Mouse (Mus musculus): ENCODE results near the gene Sik3. TPM values are rescaled to one million over a fixed set of nuclear protein-coding genes. Genes with fewer than 3 reads are reported as not detected.

The Sik3 gene
- polyA plus RNA-seq, 1 experiment: 22.2 TPM

DNA sequence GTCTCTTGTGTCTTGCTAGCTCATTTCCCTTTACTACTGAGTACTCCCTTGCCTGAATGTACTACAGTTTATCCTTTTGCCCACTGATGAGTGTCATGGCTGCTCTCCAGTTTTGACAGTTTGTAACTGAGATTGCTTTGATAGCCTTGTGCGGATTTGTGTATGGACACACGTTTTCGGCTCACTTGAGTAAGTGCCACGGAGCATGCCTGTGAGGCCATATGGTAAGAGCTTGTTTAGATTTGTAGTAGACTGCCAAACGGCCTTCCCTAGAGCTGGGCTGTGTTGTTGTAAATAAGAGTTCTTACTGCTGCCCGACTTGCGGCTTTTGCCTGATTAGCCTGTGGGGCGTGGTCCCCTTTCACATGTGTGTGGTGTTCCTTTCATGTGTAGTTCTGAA, 168.7 kb downstream of the Sik3 start:
- DNase-seq: no peak
- WGBS: 55% methylated on average over 8 of the region's 8 CpGs
- H3K4me3 ChIP-seq (replicated peaks; ENCODE audit: extremely low read depth, low read depth, low read length): no peak overlapping the region

DNA sequence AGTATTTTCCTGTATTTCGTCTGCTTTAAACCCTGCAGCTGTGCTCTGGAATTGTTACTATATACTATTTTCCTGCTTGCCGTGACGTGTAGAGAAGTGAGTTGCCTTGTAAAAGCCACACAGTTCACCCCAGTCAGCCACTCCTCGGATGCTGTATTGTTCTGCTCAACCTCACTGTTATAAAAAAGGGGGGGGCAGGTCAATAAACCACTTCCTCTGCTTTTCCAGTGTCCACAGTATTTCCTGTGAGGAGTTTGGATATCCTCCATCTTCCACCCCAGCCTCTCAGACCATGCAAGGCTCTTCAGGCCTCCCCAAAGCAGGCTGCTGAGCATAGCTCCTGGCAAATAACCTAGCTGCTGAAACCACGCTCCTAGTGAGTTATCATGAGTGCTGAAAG, 171.9 kb downstream of the Sik3 start:
- no peak for DNase-seq
- H3K4me1 ChIP-seq (ENCODE audit: control insufficient read depth, insufficient read depth, low read length): peaks cover 5% of the 10 kb centered on the region
- H3K4me3 ChIP-seq (replicated peaks; ENCODE audit: extremely low read depth, low read depth, low read length): no peak overlapping the region
- WGBS: 54% methylated on average over 5 of the region's 5 CpGs
- no peak for TF ChIP-seq POLR2A (IDR thresholded peaks at IDR 0.05; ENCODE audit: borderline replicate concordance, extremely low read depth, low read depth, low read length)
- TF ChIP-seq CTCF (IDR thresholded peaks at IDR 0.05; ENCODE audit: insufficient read depth, low read length): no peak

More for the DNA sequence above, 168.7 kb downstream of the Sik3 start:
- TF ChIP-seq CTCF (IDR thresholded peaks at IDR 0.05; ENCODE audit: insufficient read depth, low read length) (no peak), POLR2A (IDR thresholded peaks at IDR 0.05; ENCODE audit: borderline replicate concordance, extremely low read depth, low read depth, low read length) (no peak)
- peaks cover 9% of the 10 kb centered on the region for H3K4me1 ChIP-seq (ENCODE audit: control insufficient read depth, insufficient read depth, low read length)

DNA sequence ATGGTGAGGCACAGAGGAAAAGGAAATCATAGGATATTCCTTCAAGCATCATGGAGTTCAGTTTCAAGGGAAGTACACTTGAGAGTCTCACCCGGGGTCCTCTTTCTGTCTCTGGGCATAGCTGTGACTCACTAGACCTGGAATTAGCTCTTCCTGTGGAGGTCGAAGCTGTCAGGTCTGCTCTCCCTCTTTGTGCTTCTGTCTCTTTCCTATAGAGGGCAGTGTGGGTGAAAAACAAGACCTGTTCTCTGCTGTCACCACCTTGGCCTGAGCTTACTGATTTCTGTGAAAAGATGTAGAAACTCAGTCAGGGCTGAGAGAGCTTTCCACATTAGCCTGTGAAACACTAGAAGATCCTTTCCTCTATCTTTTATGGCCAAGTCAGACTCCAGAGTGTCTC, 172.6 kb downstream of the Sik3 start:
- Histone ChIP-seq H3K4me1 (ENCODE audit: control insufficient read depth, insufficient read depth, low read length) (peaks cover 5% of the 10 kb centered on the region), H3K4me3 (replicated peaks; ENCODE audit: extremely low read depth, low read depth, low read length) (no peak overlapping the region)
- TF ChIP-seq CTCF (IDR thresholded peaks at IDR 0.05; ENCODE audit: insufficient read depth, low read length) (peak; percentile 23; the same call in 1 of the 2 replicates), POLR2A (IDR thresholded peaks at IDR 0.05; ENCODE audit: borderline replicate concordance, extremely low read depth, low read depth, low read length) (no peak)
- 15% methylated on average over 2 of the region's 2 CpGs for WGBS
- peak; percentile 24 for DNase-seq

DNA sequence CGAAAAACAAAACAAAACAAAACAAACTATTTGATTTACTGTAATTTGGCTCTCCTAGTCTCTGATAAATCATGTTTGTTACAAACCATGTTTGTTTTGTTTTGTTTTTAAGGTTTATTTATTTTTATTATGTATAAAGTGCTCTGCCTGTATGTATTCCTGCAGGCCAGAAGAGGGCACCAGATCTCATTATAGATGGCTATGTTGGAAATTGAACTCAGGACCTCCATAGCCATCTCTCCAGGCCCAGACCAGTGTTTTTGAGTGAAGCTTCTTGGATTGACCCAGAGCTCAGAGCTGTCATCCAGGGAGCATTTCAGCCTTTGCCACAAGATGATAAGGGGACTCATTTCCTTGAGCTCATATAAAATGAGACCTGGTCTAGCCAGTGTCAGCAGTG, 173.8 kb downstream of the Sik3 start:
- no peak for DNase-seq
- TF ChIP-seq CTCF (IDR thresholded peaks at IDR 0.05; ENCODE audit: insufficient read depth, low read length) (no peak), POLR2A (IDR thresholded peaks at IDR 0.05; ENCODE audit: borderline replicate concordance, extremely low read depth, low read depth, low read length) (no peak)
- WGBS: 75% methylated on average over 1 of the region's 1 CpGs
- Histone ChIP-seq H3K4me1 (ENCODE audit: control insufficient read depth, insufficient read depth, low read length) (peaks cover 5% of the 10 kb centered on the region), H3K4me3 (replicated peaks; ENCODE audit: extremely low read depth, low read depth, low read length) (no peak overlapping the region)

DNA sequence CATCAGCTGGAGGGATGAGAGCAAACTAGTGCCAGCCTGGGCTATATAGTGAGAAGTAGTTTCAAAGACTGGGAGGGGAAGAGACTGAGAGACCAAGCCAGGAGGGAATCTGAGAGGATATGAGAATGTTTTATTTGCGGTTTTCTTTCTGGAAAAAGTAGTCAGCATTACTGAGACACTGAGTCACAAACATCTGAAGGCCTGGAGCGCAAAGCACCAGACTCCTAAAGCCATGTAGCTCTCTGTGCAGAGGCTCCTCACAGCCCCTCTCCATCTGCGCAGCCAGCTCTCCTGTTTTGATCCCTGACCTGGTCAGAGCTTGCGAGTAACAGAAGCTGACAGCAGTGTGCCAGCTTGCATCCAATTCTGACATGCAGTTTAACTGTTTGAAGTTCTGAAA, 175.8 kb downstream of the Sik3 start:
- H3K4me3 ChIP-seq (replicated peaks; ENCODE audit: extremely low read depth, low read depth, low read length): no peak overlapping the region
- TF ChIP-seq CTCF (IDR thresholded peaks at IDR 0.05; ENCODE audit: insufficient read depth, low read length): no peak
- no peak for TF ChIP-seq POLR2A (IDR thresholded peaks at IDR 0.05; ENCODE audit: borderline replicate concordance, extremely low read depth, low read depth, low read length)
- DNase-seq: no peak
- WGBS: 80% methylated on average over 4 of the region's 4 CpGs
- peaks cover 5% of the 10 kb centered on the region for H3K4me1 ChIP-seq (ENCODE audit: control insufficient read depth, insufficient read depth, low read length)

DNA sequence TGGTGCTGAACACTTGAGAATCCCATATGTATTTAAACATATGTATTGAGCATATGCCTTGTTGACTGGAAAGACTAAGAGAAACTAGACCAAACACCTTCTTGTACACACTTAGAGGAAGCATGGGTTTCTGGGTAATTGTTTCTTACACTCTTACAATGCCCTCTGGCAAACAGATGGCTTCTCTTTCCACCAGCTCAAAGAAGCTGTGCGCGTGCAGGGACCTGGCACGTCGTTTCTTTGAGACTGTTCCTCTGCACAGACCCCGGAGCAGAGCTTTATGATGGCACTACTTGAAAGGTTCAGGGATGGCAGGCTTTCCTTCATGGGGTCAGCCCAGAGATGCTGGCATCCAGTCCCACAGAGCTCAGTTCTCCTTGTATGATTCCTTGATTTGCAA, 176.3 kb downstream of the Sik3 start:
- no peak for DNase-seq
- WGBS: 78% methylated on average over 5 of the region's 5 CpGs
- H3K4me1 ChIP-seq (ENCODE audit: control insufficient read depth, insufficient read depth, low read length): peaks cover 5% of the 10 kb centered on the region
- TF ChIP-seq CTCF (IDR thresholded peaks at IDR 0.05; ENCODE audit: insufficient read depth, low read length) (no peak), POLR2A (IDR thresholded peaks at IDR 0.05; ENCODE audit: borderline replicate concordance, extremely low read depth, low read depth, low read length) (no peak)
- no peak overlapping the region for H3K4me3 ChIP-seq (replicated peaks; ENCODE audit: extremely low read depth, low read depth, low read length)

DNA sequence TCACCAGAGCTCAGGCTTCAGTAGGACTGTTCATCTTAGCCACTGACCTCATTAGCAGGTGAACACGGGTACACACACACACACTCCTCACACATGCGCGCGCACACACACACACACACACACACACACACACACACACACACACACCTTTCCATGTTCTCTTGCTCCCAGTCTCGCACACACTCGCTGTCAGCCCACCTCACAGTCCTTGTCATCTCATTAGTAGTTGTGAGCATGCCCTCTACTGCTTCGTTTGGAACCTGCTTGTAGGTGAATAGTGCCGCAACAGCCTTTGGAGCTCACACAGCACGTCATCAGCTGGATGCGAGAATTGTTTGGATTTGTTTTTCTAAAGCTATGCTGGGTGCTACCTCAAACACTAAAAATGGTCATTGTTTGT, 176.8 kb downstream of the Sik3 start:
- 81% methylated on average over 10 of the region's 10 CpGs for WGBS
- peaks cover 5% of the 10 kb centered on the region for H3K4me1 ChIP-seq (ENCODE audit: control insufficient read depth, insufficient read depth, low read length)
- no peak for DNase-seq
- no peak for TF ChIP-seq POLR2A (IDR thresholded peaks at IDR 0.05; ENCODE audit: borderline replicate concordance, extremely low read depth, low read depth, low read length)
- no peak for TF ChIP-seq CTCF (IDR thresholded peaks at IDR 0.05; ENCODE audit: insufficient read depth, low read length)
- H3K4me3 ChIP-seq (replicated peaks; ENCODE audit: extremely low read depth, low read depth, low read length): no peak overlapping the region

DNA sequence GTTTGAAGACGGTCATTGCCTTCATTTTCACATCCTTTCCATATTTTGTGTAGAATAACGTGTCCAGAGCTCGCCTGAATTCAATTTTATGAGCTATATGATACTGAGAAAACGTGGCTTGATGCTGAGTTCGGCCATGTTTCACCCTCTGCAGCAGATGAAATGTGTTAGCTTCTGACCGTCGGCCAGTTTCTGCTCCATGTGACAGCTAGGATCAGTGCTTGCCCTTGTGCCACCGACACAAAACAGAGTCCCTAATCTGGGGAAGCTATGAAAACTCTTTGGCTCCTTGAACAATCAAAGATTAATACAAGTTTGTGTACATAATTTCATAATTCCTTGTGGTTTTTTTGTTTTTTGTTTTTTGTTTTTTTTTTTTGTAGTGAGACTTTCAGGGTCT, 178.6 kb downstream of the Sik3 start:
- Histone ChIP-seq H3K4me1 (ENCODE audit: control insufficient read depth, insufficient read depth, low read length) (0 out of 2 replicates have a peak, but pooled peaks cover 5% of the 10 kb centered on the region), H3K4me3 (replicated peaks; ENCODE audit: extremely low read depth, low read depth, low read length) (no peak overlapping the region)
- no peak for DNase-seq
- TF ChIP-seq CTCF (IDR thresholded peaks at IDR 0.05; ENCODE audit: insufficient read depth, low read length): no peak
- TF ChIP-seq POLR2A (IDR thresholded peaks at IDR 0.05; ENCODE audit: borderline replicate concordance, extremely low read depth, low read depth, low read length): no peak
- 72% methylated on average over 8 of the region's 8 CpGs for WGBS

DNA sequence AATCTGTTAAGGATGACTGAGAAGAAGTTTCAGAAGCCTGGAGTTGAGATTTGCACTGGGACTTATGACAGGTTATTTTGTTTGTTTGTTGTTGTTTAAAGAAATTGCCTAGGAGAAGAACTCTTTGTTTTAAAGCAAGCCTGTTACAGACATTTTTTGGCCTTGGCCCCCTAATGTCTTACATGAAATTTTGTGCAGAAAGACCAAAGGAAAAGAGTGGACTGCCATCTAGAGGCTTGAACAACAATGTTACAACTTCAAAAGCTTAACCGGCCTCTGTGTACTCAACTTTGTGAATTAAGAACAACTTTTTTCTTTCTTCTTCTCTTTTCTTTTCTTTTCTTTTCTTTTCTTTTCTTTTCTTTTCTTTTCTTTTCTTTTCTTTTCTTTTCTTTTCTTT, 179.0 kb downstream of the Sik3 start:
- no peak for DNase-seq
- H3K4me3 ChIP-seq (replicated peaks; ENCODE audit: extremely low read depth, low read depth, low read length): no peak overlapping the region
- H3K4me1 ChIP-seq (ENCODE audit: control insufficient read depth, insufficient read depth, low read length): 0 out of 2 replicates have a peak, but pooled peaks cover 5% of the 10 kb centered on the region
- 18% methylated on average over 1 of the region's 1 CpGs for WGBS
- TF ChIP-seq CTCF (IDR thresholded peaks at IDR 0.05; ENCODE audit: insufficient read depth, low read length): no peak
- TF ChIP-seq POLR2A (IDR thresholded peaks at IDR 0.05; ENCODE audit: borderline replicate concordance, extremely low read depth, low read depth, low read length): no peak

DNA sequence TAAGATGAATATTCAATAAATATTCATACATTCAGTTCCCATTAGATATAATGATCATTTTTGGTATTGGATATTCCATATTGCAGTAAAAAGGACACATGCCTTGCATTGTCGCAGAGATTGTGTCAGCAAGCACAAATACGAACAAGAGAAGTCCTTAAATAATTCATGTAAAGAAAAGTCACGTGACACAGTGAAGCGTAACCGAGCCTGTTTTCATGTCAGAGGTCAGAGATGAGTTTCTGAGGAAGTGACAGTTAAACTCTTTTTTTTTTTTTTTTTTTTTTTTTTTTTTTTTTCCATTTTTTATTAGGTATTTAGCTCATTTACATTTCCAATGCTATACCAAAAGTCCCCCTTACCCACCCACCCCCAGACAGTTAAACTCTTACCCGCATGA, 180.0 kb downstream of the Sik3 start:
- TF ChIP-seq POLR2A (IDR thresholded peaks at IDR 0.05; ENCODE audit: borderline replicate concordance, extremely low read depth, low read depth, low read length): no peak
- TF ChIP-seq CTCF (IDR thresholded peaks at IDR 0.05; ENCODE audit: insufficient read depth, low read length): no peak
- DNase-seq: no peak
- H3K4me1 ChIP-seq (ENCODE audit: control insufficient read depth, insufficient read depth, low read length): peaks cover 9% of the 10 kb centered on the region; the same call in 1 of the 2 replicates
- WGBS: 85% methylated on average over 6 of the region's 6 CpGs
- no peak overlapping the region for H3K4me3 ChIP-seq (replicated peaks; ENCODE audit: extremely low read depth, low read depth, low read length)

Data from lung, adult 2 months (tissue).